Mouse (Mus musculus) neural tube, embryonic 14.5 days (tissue): ENCODE data around the gene Gap43. TPM values are rescaled to one million over a fixed set of nuclear protein-coding genes. Genes with fewer than 3 reads are reported as not detected.

Experiments
- ATAC-seq: fragments of 200-750 bp; cut with Nextera tagmentation; 2 replicates; pipeline ENCODE4 v1.8.0; 2017; ENCODE audit warnings: low read depth, mild to moderate bottlenecking, moderate TSS enrichment, moderate library complexity
- H3K27ac ChIP-seq: fragments of 300-500 bp; sonication (generic); 2 replicates; pipeline ENCODE4 v1.5.1; 2014; ENCODE audit warnings: low read depth, mild to moderate bottlenecking, control low read depth, low read length, moderate library complexity, mixed read lengths
- H3K27me3 ChIP-seq: fragments of 300-500 bp; sonication (generic); 2 replicates; pipeline ENCODE4 v1.6.1; 2014; ENCODE audit warnings: low read length; ENCODE audit not compliant: control insufficient read depth, insufficient read depth
- H3K36me3 ChIP-seq: fragments of 300-500 bp; sonication (generic); 2 replicates; pipeline ENCODE4 v1.6.1; 2014; ENCODE audit warnings: low read length, mixed read lengths; ENCODE audit not compliant: control insufficient read depth, insufficient read depth
- H3K4me1 ChIP-seq: fragments of 300-500 bp; sonication (generic); 2 replicates; pipeline ENCODE4 v1.6.1; 2014; ENCODE audit warnings: low read length; ENCODE audit not compliant: control insufficient read depth, insufficient read depth
- H3K4me2 ChIP-seq: fragments of 300-500 bp; sonication (generic); 2 replicates; pipeline ENCODE4 v1.6.1; 2014; ENCODE audit warnings: mild to moderate bottlenecking, low read depth, low read length, control low read depth
- H3K4me3 ChIP-seq: fragments of 300-500 bp; sonication (generic); 2 replicates; pipeline ENCODE4 v1.5.1; 2014; ENCODE audit warnings: low read depth, low read length, control low read depth, mixed read lengths
- H3K9ac ChIP-seq: fragments of 300-500 bp; sonication (generic); replicated peaks from 2 replicates; pipeline ENCODE4 v1.6.1; 2014; ENCODE audit warnings: low read depth, mild to moderate bottlenecking, control low read depth, low read length, mixed read lengths
- H3K9me3 ChIP-seq: fragments of 300-500 bp; sonication (generic); 2 replicates; pipeline ENCODE4 v1.6.1; 2016; ENCODE audit warnings: low read length; ENCODE audit not compliant: control insufficient read depth
- WGBS: fragments of 180-500 bp; shearing (Covaris S2); extraction: QIAGEN DNeasy Blood & Tissue Kit; methylation state at CpG from one replicate; pipeline ENCODE4 v1.1.7; 2014; 5-methylcytosine and 5-hydroxymethylcytosine counted together
- polyA plus RNA-seq: library from polyadenylated mRNA; unstranded; fragments of >200 nt; fragmentation: Nextera tagmentation; extraction: Ambion mirVana; gene quantifications from 2 replicates; pipeline ENCODE4 v1.2.1, GENCODE M21; 2014

Gap43 gene
- polyA plus RNA-seq, 1 experiment from 2014 or later = 1,510 TPM

GRCm38 (mm10) chr16:42339512-42339911 lies 939 bp downstream of the Gap43 start:
- ATAC-seq = 0 out of 2 replicates have a peak, but pooled peaks have one; percentile 19
- Histone ChIP-seq H3K36me3 (no peaks in the 10 kb centered on the region), H3K9ac (peak overlapping the region; percentile 72), H3K4me1 (peaks cover 4% of the 10 kb centered on the region; the same call in 1 of the 2 replicates), H3K27me3 (no peaks in the 10 kb centered on the region), H3K9me3 (no peaks in the 10 kb centered on the region), H3K4me2 (peak overlapping the region; percentile 49), H3K27ac (peak overlapping the region; percentile 80), H3K4me3 (peak overlapping the region; percentile 54)
- 0% methylated on average over 10 of the region's 10 CpGs for WGBS

- peak overlapping the region; percentile 72 for H3K9ac ChIP-seq
- H3K9me3 ChIP-seq = no peaks in the 10 kb centered on the region
- 0 out of 2 replicates have a peak, but pooled peaks have one; percentile 22 for ATAC-seq
- 6% methylated on average over 4 of the region's 4 CpGs for WGBS
- peak overlapping the region; percentile 54 for H3K4me3 ChIP-seq
- peak overlapping the region; percentile 49 for H3K4me2 ChIP-seq
- no peaks in the 10 kb centered on the region for H3K27me3 ChIP-seq
- no peaks in the 10 kb centered on the region for H3K36me3 ChIP-seq
- H3K27ac ChIP-seq = peak overlapping the region; percentile 80
- peaks cover 4% of the 10 kb centered on the region; the same call in 1 of the 2 replicates for H3K4me1 ChIP-seq
These were observed 1.5 kb downstream of the Gap43 start for GRCm38 (mm10) chr16:42338987-42339386.

- 17% methylated on average over 4 of the region's 4 CpGs for WGBS
- Histone ChIP-seq H3K4me1 (peaks cover 4% of the 10 kb centered on the region; the same call in 1 of the 2 replicates), H3K4me2 (peak overlapping the region; percentile 49), H3K36me3 (no peaks in the 10 kb centered on the region), H3K4me3 (peak overlapping the region; percentile 54), H3K27me3 (no peaks in the 10 kb centered on the region), H3K27ac (peak overlapping the region; percentile 80), H3K9ac (peak overlapping the region; percentile 72), H3K9me3 (no peaks in the 10 kb centered on the region)
- no peak for ATAC-seq
These were observed 2.1 kb downstream of the Gap43 start for GRCm38 (mm10) chr16:42338342-42338741.

- Histone ChIP-seq H3K27ac (peak overlapping the region; percentile 80; the same call in 1 of the 2 replicates), H3K9ac (peak overlapping the region; percentile 72; the same call in 1 of the 2 replicates), H3K4me1 (peaks cover 4% of the 10 kb centered on the region; the same call in 1 of the 2 replicates), H3K27me3 (no peaks in the 10 kb centered on the region), H3K4me3 (peak overlapping the region; percentile 54), H3K4me2 (peak overlapping the region; percentile 49), H3K36me3 (no peaks in the 10 kb centered on the region), H3K9me3 (no peaks in the 10 kb centered on the region)
- peak; percentile 20; the same call in 1 of the 2 replicates for ATAC-seq
- WGBS = 37% methylated on average over 2 of the region's 2 CpGs
These were observed 2.8 kb downstream of the Gap43 start for GRCm38 (mm10) chr16:42337663-42338062.

- H3K27ac ChIP-seq = no peak overlapping the region
- peaks cover 4% of the 10 kb centered on the region; the same call in 1 of the 2 replicates for H3K4me1 ChIP-seq
- WGBS = 31% methylated on average over 2 of the region's 2 CpGs
- no peak overlapping the region for H3K9ac ChIP-seq
- no peak for ATAC-seq
- H3K9me3 ChIP-seq = no peaks in the 10 kb centered on the region
- H3K4me3 ChIP-seq = peak overlapping the region; percentile 54; the same call in 1 of the 2 replicates
- H3K4me2 ChIP-seq = peak overlapping the region; percentile 49
- H3K36me3 ChIP-seq = no peaks in the 10 kb centered on the region
- H3K27me3 ChIP-seq = no peaks in the 10 kb centered on the region
These were observed 3.8 kb downstream of the Gap43 start for GRCm38 (mm10) chr16:42336610-42337009.

GRCm38 (mm10) chr16:42332321-42332720 lies 8.1 kb downstream of the Gap43 start:
- Histone ChIP-seq H3K9ac (no peak overlapping the region), H3K9me3 (no peaks in the 10 kb centered on the region), H3K36me3 (no peaks in the 10 kb centered on the region), H3K4me2 (no peak overlapping the region), H3K4me3 (no peak overlapping the region), H3K4me1 (peaks cover 4% of the 10 kb centered on the region; the same call in 1 of the 2 replicates), H3K27me3 (no peaks in the 10 kb centered on the region), H3K27ac (no peak overlapping the region)
- WGBS = 37% methylated on average over 4 of the region's 4 CpGs
- no peak for ATAC-seq

GRCm38 (mm10) chr16:42326191-42326590 lies 14.3 kb downstream of the Gap43 start:
- no peak for ATAC-seq
- no peak overlapping the region for H3K9ac ChIP-seq
- no peaks in the 10 kb centered on the region for H3K27me3 ChIP-seq
- no peaks in the 10 kb centered on the region for H3K4me1 ChIP-seq
- 85% methylated on average over 2 of the region's 2 CpGs for WGBS
- H3K9me3 ChIP-seq = no peaks in the 10 kb centered on the region
- H3K27ac ChIP-seq = no peak overlapping the region
- no peak overlapping the region for H3K4me2 ChIP-seq
- no peaks in the 10 kb centered on the region for H3K36me3 ChIP-seq
- no peak overlapping the region for H3K4me3 ChIP-seq

- Histone ChIP-seq H3K9me3 (no peaks in the 10 kb centered on the region), H3K4me3 (no peak overlapping the region), H3K4me1 (no peaks in the 10 kb centered on the region), H3K4me2 (no peak overlapping the region), H3K9ac (no peak overlapping the region), H3K36me3 (no peaks in the 10 kb centered on the region), H3K27me3 (no peaks in the 10 kb centered on the region), H3K27ac (no peak overlapping the region)
- ATAC-seq = no peak
These were observed 14.9 kb downstream of the Gap43 start for GRCm38 (mm10) chr16:42325536-42325935.

- H3K36me3 ChIP-seq = no peaks in the 10 kb centered on the region
- no peak for ATAC-seq
These were observed 20.6 kb downstream of the Gap43 start for GRCm38 (mm10) chr16:42319831-42320230.

More at GRCm38 (mm10) chr16:42319831-42320230, 20.6 kb downstream of the Gap43 start:
- no peaks in the 10 kb centered on the region for H3K27me3 ChIP-seq
- no peak overlapping the region for H3K4me3 ChIP-seq
- no peaks in the 10 kb centered on the region for H3K4me1 ChIP-seq
- H3K4me2 ChIP-seq = no peak overlapping the region
- no peak overlapping the region for H3K9ac ChIP-seq
- H3K27ac ChIP-seq = no peak overlapping the region
- H3K9me3 ChIP-seq = no peaks in the 10 kb centered on the region
